Mouse (Mus musculus): ENCODE measurements at regions not wholly inside any gene's neighbourhood (a gene's known extent, or its start where the extent isn't known, plus 50 kb on each side); places are given as distances from the start of the nearest gene placed in this dataset.

GRCm38 (mm10) chr7:124604581-124604980 is 621.9 kb downstream of the Hs3st4 start:
- no peak for DNase-seq (ENCODE audit: low read depth, low spot score)
- Histone ChIP-seq H3K36me3 (ENCODE audit: control insufficient read depth, insufficient read depth, low read length, poor library complexity, severe bottlenecking) (no peaks in the 10 kb centered on the region), H3K27me3 (ENCODE audit: control insufficient read depth, insufficient read depth, low read length, poor library complexity, severe bottlenecking) (no peaks in the 10 kb centered on the region)

- Histone ChIP-seq H3K27me3 (ENCODE audit: control insufficient read depth, insufficient read depth, low read length, poor library complexity, severe bottlenecking) (no peaks in the 10 kb centered on the region), H3K36me3 (ENCODE audit: control insufficient read depth, insufficient read depth, low read length, poor library complexity, severe bottlenecking) (no peaks in the 10 kb centered on the region)
- no peak for DNase-seq (ENCODE audit: low read depth, low spot score)
Measured at GRCm38 (mm10) chr7:124605978-124606377, 623.3 kb downstream of the Hs3st4 start.

GRCm38 (mm10) chr7:124607061-124607460 is 624.4 kb downstream of the Hs3st4 start:
- no peaks in the 10 kb centered on the region for H3K36me3 ChIP-seq (ENCODE audit: control insufficient read depth, insufficient read depth, low read length, poor library complexity, severe bottlenecking)
- DNase-seq (ENCODE audit: low read depth, low spot score), result no peak
- no peaks in the 10 kb centered on the region for H3K27me3 ChIP-seq (ENCODE audit: control insufficient read depth, insufficient read depth, low read length, poor library complexity, severe bottlenecking)

GRCm38 (mm10) chr7:124610437-124610836 is 627.8 kb downstream of the Hs3st4 start:
- no peak for DNase-seq (ENCODE audit: low read depth, low spot score)
- Histone ChIP-seq H3K27me3 (ENCODE audit: control insufficient read depth, insufficient read depth, low read length, poor library complexity, severe bottlenecking) (no peaks in the 10 kb centered on the region), H3K36me3 (ENCODE audit: control insufficient read depth, insufficient read depth, low read length, poor library complexity, severe bottlenecking) (no peaks in the 10 kb centered on the region)

GRCm38 (mm10) chr7:124647131-124647530 is 664.5 kb downstream of the Hs3st4 start:
- H3K27me3 ChIP-seq (ENCODE audit: control insufficient read depth, insufficient read depth, low read length, poor library complexity, severe bottlenecking), result no peaks in the 10 kb centered on the region
- no peaks in the 10 kb centered on the region for H3K36me3 ChIP-seq (ENCODE audit: control insufficient read depth, insufficient read depth, low read length, poor library complexity, severe bottlenecking)
- DNase-seq (ENCODE audit: low read depth, low spot score), result no peak

- Histone ChIP-seq H3K27me3 (ENCODE audit: control insufficient read depth, insufficient read depth, low read length, poor library complexity, severe bottlenecking) (no peaks in the 10 kb centered on the region), H3K36me3 (ENCODE audit: control insufficient read depth, insufficient read depth, low read length, poor library complexity, severe bottlenecking) (no peaks in the 10 kb centered on the region)
- DNase-seq (ENCODE audit: low read depth, low spot score), result no peak
Measured at GRCm38 (mm10) chr7:124667180-124667968, 684.7 kb downstream of the Hs3st4 start.

- Histone ChIP-seq H3K27me3 (ENCODE audit: control insufficient read depth, insufficient read depth, low read length, poor library complexity, severe bottlenecking) (no peaks in the 10 kb centered on the region), H3K36me3 (ENCODE audit: control insufficient read depth, insufficient read depth, low read length, poor library complexity, severe bottlenecking) (no peaks in the 10 kb centered on the region)
- DNase-seq (ENCODE audit: low read depth, low spot score), result no peak
Measured at GRCm38 (mm10) chr7:124668058-124668457, 685.4 kb downstream of the Hs3st4 start.

GRCm38 (mm10) chr7:124670477-124670876 is 687.8 kb downstream of the Hs3st4 start:
- Histone ChIP-seq H3K36me3 (ENCODE audit: control insufficient read depth, insufficient read depth, low read length, poor library complexity, severe bottlenecking) (no peaks in the 10 kb centered on the region), H3K27me3 (ENCODE audit: control insufficient read depth, insufficient read depth, low read length, poor library complexity, severe bottlenecking) (no peaks in the 10 kb centered on the region)
- DNase-seq (ENCODE audit: low read depth, low spot score), result no peak

GRCm38 (mm10) chr7:124671117-124671516 is 688.4 kb downstream of the Hs3st4 start:
- no peaks in the 10 kb centered on the region for H3K36me3 ChIP-seq (ENCODE audit: control insufficient read depth, insufficient read depth, low read length, poor library complexity, severe bottlenecking)
- DNase-seq (ENCODE audit: low read depth, low spot score), result no peak
- H3K27me3 ChIP-seq (ENCODE audit: control insufficient read depth, insufficient read depth, low read length, poor library complexity, severe bottlenecking), result no peaks in the 10 kb centered on the region

- Histone ChIP-seq H3K27me3 (ENCODE audit: control insufficient read depth, insufficient read depth, low read length, poor library complexity, severe bottlenecking) (no peaks in the 10 kb centered on the region), H3K36me3 (ENCODE audit: control insufficient read depth, insufficient read depth, low read length, poor library complexity, severe bottlenecking) (no peaks in the 10 kb centered on the region)
- no peak for DNase-seq (ENCODE audit: low read depth, low spot score)
Measured at GRCm38 (mm10) chr7:124676854-124677515, 694.3 kb downstream of the Hs3st4 start.

- no peak for DNase-seq (ENCODE audit: low read depth, low spot score)
- Histone ChIP-seq H3K36me3 (ENCODE audit: control insufficient read depth, insufficient read depth, low read length, poor library complexity, severe bottlenecking) (no peaks in the 10 kb centered on the region), H3K27me3 (ENCODE audit: control insufficient read depth, insufficient read depth, low read length, poor library complexity, severe bottlenecking) (no peaks in the 10 kb centered on the region)
Measured at GRCm38 (mm10) chr7:124680561-124680960, 697.9 kb downstream of the Hs3st4 start.

GRCm38 (mm10) chr7:124681212-124681611 is 698.5 kb downstream of the Hs3st4 start:
- Histone ChIP-seq H3K27me3 (ENCODE audit: control insufficient read depth, insufficient read depth, low read length, poor library complexity, severe bottlenecking) (no peaks in the 10 kb centered on the region), H3K36me3 (ENCODE audit: control insufficient read depth, insufficient read depth, low read length, poor library complexity, severe bottlenecking) (no peaks in the 10 kb centered on the region)
- DNase-seq (ENCODE audit: low read depth, low spot score), result no peak

- DNase-seq (ENCODE audit: low read depth, low spot score), result no peak
- H3K27me3 ChIP-seq (ENCODE audit: control insufficient read depth, insufficient read depth, low read length, poor library complexity, severe bottlenecking), result no peaks in the 10 kb centered on the region
- H3K36me3 ChIP-seq (ENCODE audit: control insufficient read depth, insufficient read depth, low read length, poor library complexity, severe bottlenecking), result no peaks in the 10 kb centered on the region
Measured at GRCm38 (mm10) chr7:124681820-124682219, 699.2 kb downstream of the Hs3st4 start.

GRCm38 (mm10) chr7:124685424-124685823 is 702.8 kb downstream of the Hs3st4 start:
- Histone ChIP-seq H3K27me3 (ENCODE audit: control insufficient read depth, insufficient read depth, low read length, poor library complexity, severe bottlenecking) (no peaks in the 10 kb centered on the region), H3K36me3 (ENCODE audit: control insufficient read depth, insufficient read depth, low read length, poor library complexity, severe bottlenecking) (no peaks in the 10 kb centered on the region)
- DNase-seq (ENCODE audit: low read depth, low spot score), result no peak

GRCm38 (mm10) chr7:124704163-124704824 is 721.6 kb downstream of the Hs3st4 start:
- Histone ChIP-seq H3K36me3 (ENCODE audit: control insufficient read depth, insufficient read depth, low read length, poor library complexity, severe bottlenecking) (no peaks in the 10 kb centered on the region), H3K27me3 (ENCODE audit: control insufficient read depth, insufficient read depth, low read length, poor library complexity, severe bottlenecking) (no peaks in the 10 kb centered on the region)
- no peak for DNase-seq (ENCODE audit: low read depth, low spot score)

All from splenic B cell, adult 2 months (primary cell).